Mouse (Mus musculus) E14TG2a.4 (cell line): ENCODE results near the gene Rhbdd1.

Source experiments
- CTCF ChIP-seq: conservative IDR thresholded peaks from 2 replicates; pipeline ENCODE4 v1.5.1; 2014; ENCODE audit warnings: low read length
- NANOG ChIP-seq: IDR thresholded peaks from 2 replicates; pipeline ENCODE4 v1.6.1; 2014; ENCODE audit warnings: borderline replicate concordance, low read length, mixed read lengths
- POU5F1 ChIP-seq: IDR thresholded peaks from 2 replicates; pipeline ENCODE4 v1.6.1; 2014; ENCODE audit warnings: low read length, borderline replicate concordance

GRCm38 (mm10) chr1:82282992-82283611 lies 33.1 kb upstream of the Rhbdd1 start:
- TF ChIP-seq CTCF (no peak), NANOG (no peak), POU5F1 (no peak)
